Mouse (Mus musculus): Measurements from ENCODE around the gene Olfr1102. TPM values are rescaled to one million over a fixed set of nuclear protein-coding genes. Genes with fewer than 3 reads are reported as not detected.

The Olfr1102 gene
- total RNA-seq (2017) = not detected in 2 replicates

DNA sequence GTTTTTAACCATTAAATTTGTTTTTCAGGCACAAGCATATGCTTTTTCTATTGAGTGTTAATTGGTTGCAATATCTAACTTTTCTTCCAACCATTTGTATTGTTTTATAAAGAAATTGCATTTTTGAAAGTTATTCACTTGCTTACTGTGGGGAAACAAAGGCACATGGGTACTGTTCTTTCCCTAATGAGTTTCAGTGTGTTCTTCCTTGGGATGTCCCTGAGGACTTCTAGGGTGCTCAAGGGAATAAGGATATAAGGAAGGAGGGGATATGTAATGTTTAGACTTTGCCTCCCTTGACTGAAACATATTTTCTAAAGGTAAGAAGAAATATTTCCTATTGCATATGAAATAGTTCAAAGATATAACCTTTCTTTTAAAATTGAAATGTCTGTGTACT is at the start of gene Olfr1102:
Gene Olfr1102, plus strand, starts transcription at position 301 of the 400 bp plus-strand sequence.
- no peak for ATAC-seq (replicated peaks; ENCODE audit: low read depth, poor library complexity, severe bottlenecking)

DNA sequence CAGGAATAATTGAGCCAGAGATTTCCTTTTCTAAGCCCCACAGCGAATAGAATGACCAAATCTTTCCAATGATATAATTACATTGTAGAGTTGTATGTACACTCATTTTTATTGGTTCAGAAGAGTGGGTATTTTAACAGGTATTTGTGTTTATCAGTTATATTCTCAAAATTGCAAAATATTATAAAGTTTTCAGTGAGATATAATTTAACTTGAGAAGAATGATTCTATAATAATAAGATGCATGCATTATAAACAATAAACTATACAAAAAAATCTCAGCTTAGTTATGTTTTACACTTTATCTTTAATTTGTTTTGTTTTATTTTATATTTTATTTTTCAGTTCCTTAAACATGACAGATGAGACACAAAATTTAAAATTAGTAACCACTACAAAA is 37.6 kb upstream of the Olfr1102 start, which contains the start of gene Olfr1099:
Gene Olfr1099, minus strand, starts transcription at position 101 of the 400 bp plus-strand sequence.
- ATAC-seq (replicated peaks; ENCODE audit: low read depth, poor library complexity, severe bottlenecking) = no peak

DNA sequence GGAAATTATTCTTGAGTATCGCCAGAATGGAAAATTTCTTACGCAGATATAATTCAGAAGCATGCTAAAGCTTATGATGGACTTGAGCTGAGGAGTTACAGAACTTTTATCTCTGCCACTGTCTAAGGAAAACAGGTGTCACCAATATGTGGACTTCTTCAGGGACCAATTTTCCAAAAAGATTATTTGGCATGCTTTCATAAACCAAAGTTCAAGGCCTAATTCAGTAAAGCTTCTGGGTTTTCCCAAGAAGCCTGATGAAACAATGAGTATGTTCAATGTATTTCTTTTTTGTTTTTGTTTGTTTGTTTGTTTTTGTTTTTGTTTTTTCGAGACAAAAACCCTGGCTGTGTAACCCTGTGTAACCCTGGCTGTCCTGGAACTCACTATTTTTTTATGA is 18.3 kb upstream of the Olfr1102 start, which contains the start of gene Olfr1100:
Gene Olfr1100, minus strand, starts transcription at position 101 of the 400 bp plus-strand sequence.
- no peak for ATAC-seq (replicated peaks; ENCODE audit: low read depth, poor library complexity, severe bottlenecking)

DNA sequence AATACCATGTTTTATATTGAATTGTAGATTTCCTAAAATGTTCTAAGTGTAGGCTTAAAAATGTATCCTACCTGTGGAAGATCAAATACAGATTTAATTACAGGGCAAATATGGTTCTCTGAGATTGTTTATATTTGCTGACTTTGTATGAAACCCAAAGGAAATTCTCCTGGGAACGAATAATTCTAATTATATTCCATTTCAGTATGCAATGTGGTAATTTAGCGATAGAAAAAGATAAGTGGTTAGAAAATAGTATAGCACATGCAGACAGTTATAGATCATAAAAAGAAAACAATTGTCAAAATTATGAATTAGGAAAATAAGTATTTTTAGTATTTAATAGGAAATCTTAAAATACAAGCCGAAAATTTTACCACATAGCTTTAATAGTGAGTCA is 7.1 kb upstream of the Olfr1102 start, which contains the start of gene Olfr1101:
Gene Olfr1101, minus strand, starts transcription at position 101 of the 400 bp plus-strand sequence.
- no peak for ATAC-seq (replicated peaks; ENCODE audit: low read depth, poor library complexity, severe bottlenecking)

DNA sequence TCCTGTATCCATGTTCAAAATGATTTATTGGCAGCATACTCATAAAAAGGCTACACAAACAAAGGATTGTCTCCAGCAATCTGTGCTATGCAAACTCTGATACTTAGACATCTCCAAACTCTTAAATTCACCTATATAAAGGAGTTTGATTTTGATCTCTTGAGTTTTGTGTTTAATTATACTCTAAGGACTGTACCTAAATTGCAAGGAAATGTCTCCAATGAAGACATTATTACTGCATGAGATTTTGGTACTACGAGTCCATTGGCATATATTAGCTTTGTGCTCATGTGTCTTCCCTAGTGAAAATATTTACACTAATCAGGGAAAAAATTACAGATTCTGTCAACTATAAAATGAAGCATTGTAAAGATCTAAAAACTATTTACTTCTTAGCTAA is 28.8 kb downstream of the Olfr1102 start, which contains the start of gene Olfr1104:
Gene Olfr1104, minus strand, starts transcription at position 101 of the 400 bp plus-strand sequence.
- no peak for ATAC-seq (replicated peaks; ENCODE audit: low read depth, poor library complexity, severe bottlenecking)

DNA sequence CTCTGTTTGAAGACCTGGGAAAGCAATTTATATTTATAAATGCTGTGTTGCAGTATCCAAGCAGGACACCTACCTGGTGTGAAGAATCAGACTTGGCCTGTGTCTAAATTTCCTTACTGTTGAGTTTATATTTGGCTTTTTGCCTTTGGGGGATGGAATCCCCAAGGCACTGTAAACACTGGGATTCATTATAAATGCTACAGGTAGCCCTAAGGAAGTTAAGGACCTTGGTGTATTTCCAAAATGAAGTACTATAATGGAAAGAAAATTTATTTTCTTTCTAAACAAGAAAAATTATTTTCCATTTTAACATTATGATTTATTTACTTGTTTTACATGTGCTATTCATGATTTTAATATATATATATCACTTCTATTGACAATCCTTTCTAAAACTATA is 38.2 kb downstream of the Olfr1102 start, which contains the start of gene Olfr1105:
Gene Olfr1105, minus strand, starts transcription at position 101 of the 400 bp plus-strand sequence.
- no peak for ATAC-seq (replicated peaks; ENCODE audit: low read depth, poor library complexity, severe bottlenecking)

DNA sequence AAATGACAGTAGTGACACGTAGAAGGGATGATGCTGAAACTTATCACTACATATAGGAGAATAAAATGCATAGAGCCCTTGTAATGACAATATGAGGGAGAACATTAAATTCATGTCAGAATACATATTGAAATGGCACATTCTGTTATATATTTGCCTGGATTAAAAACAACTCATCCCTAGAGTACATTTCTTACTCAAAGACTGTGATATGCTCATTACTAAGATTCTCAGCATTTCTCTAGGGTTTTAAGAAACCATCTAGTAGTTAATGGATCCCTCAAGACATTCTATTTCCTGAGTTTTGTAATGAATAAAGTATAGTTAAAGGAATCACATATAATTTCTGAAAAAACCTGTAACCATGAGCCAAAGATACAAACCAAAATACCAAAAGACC is 54.0 kb downstream of the Olfr1102 start, which contains the start of gene Olfr1106:
Gene Olfr1106, minus strand, starts transcription at position 101 of the 400 bp plus-strand sequence.
- no peak for ATAC-seq (replicated peaks; ENCODE audit: low read depth, poor library complexity, severe bottlenecking)

Other genes starting within 250 kb of the Olfr1102 start
- gene Olfr1090, start 239.4 kb upstream of the Olfr1102 start, total RNA-seq (2017) = not detected in 2 replicates
- not detected in 2 replicates for gene Olfr1093, start 215.9 kb upstream of the Olfr1102 start, total RNA-seq (2017)
- gene Olfr141, start 188.4 kb upstream of the Olfr1102 start, total RNA-seq (2017) = not detected in 2 replicates
- not detected in 2 replicates for gene Olfr1094, start 173.7 kb upstream of the Olfr1102 start, total RNA-seq (2017)
- gene Olfr1095, start 146.7 kb upstream of the Olfr1102 start, total RNA-seq (2017) = not detected in 2 replicates
- gene Gm13723, start 123.6 kb upstream of the Olfr1102 start, total RNA-seq (2017) = not detected in 2 replicates
- not detected in 2 replicates for gene Olfr1097, start 106.2 kb upstream of the Olfr1102 start, total RNA-seq (2017)
- gene Olfr1098, start 73.9 kb upstream of the Olfr1102 start, total RNA-seq (2017) = not detected in 2 replicates
- gene Olfr1099, start 37.7 kb upstream of the Olfr1102 start, total RNA-seq (2017) = not detected in 2 replicates
- gene Olfr1100, start 18.4 kb upstream of the Olfr1102 start, total RNA-seq (2017) = not detected in 2 replicates
- gene Olfr1101, start 7.2 kb upstream of the Olfr1102 start, total RNA-seq (2017) = not detected in 2 replicates
- not detected in 2 replicates for gene Olfr1104, start 28.7 kb downstream of the Olfr1102 start, total RNA-seq (2017)
- gene Olfr1105, start 38.1 kb downstream of the Olfr1102 start, total RNA-seq (2017) = not detected in 2 replicates
- gene Olfr1106, start 53.9 kb downstream of the Olfr1102 start, total RNA-seq (2017) = not detected in 2 replicates
- not detected in 2 replicates for gene Olfr1107, start 77.4 kb downstream of the Olfr1102 start, total RNA-seq (2017)
- not detected in 2 replicates for gene Olfr1109, start 97.6 kb downstream of the Olfr1102 start, total RNA-seq (2017)
- gene Olfr259, start 116.2 kb downstream of the Olfr1102 start, total RNA-seq (2017) = not detected in 2 replicates
- gene Olfr1110, start 141.9 kb downstream of the Olfr1102 start, total RNA-seq (2017) = not detected in 2 replicates
- not detected in 2 replicates for gene Olfr1111, start 154.2 kb downstream of the Olfr1102 start, total RNA-seq (2017)
- gene Olfr1112, start 189.4 kb downstream of the Olfr1102 start, total RNA-seq (2017) = not detected in 2 replicates
- not detected in 2 replicates for gene Olfr1113, start 210.6 kb downstream of the Olfr1102 start, total RNA-seq (2017)
- not detected in 2 replicates for gene Olfr1115, start 249.6 kb downstream of the Olfr1102 start, total RNA-seq (2017)